Mouse (Mus musculus) cerebellum, adult 2 months (tissue): ENCODE measurements around the gene E2f8. TPM values are rescaled to one million over a fixed set of nuclear protein-coding genes. Genes with fewer than 3 reads are reported as not detected.

Source experiments
- DNase-seq, 2 experiments: peaks; one replicate each; pipeline ENCODE4 v3.0.0; 2021
- H3K27ac ChIP-seq: fragments of 200-500 bp; 2 replicates; pipeline ENCODE4 v1.5.1; 2012; ENCODE audit warnings: low read length, control low read depth, inconsistent platforms; ENCODE audit not compliant: insufficient read depth
- H3K27me3 ChIP-seq: fragments of 200-500 bp; 2 replicates; pipeline ENCODE4 v1.6.1; 2012; ENCODE audit warnings: inconsistent platforms, mild to moderate bottlenecking, low read length, moderate library complexity; ENCODE audit not compliant: control insufficient read depth, insufficient read depth
- H3K4me1 ChIP-seq: fragments of 200-500 bp; 2 replicates; pipeline ENCODE4 v1.6.1; 2011; ENCODE audit warnings: low read length; ENCODE audit not compliant: control insufficient read depth, insufficient read depth
- H3K4me3 ChIP-seq: fragments of 200-500 bp; replicated peaks from 2 replicates; pipeline ENCODE3; 2011; ENCODE audit warnings: mild to moderate bottlenecking, low read depth, low read length, control low read depth; ENCODE audit not compliant: insufficient read depth
- CTCF ChIP-seq: fragments of 200-500 bp; IDR thresholded peaks from 2 replicates; pipeline ENCODE4 v1.5.1; 2011; ENCODE audit warnings: low read depth, mild to moderate bottlenecking, control low read depth, low read length, moderate library complexity, borderline replicate concordance; ENCODE audit not compliant: insufficient read depth
- POLR2A ChIP-seq: fragments of 200-500 bp; IDR thresholded peaks from 2 replicates; pipeline ENCODE4 v1.6.1; 2011; ENCODE audit warnings: low read length, control low read depth, borderline replicate concordance; ENCODE audit not compliant: insufficient read depth
- WGBS: fragments of 180-500 bp; shearing (Covaris S2); methylation state at CpG from one replicate; pipeline ENCODE4 v1.1.7; 2018; 5-methylcytosine and 5-hydroxymethylcytosine counted together
- polyA plus RNA-seq: library from polyadenylated mRNA; depleted of rRNA; stranded (reverse); fragments of >200 nt; gene quantifications from 2 replicates; pipeline ENCODE4 v1.2.3, GENCODE M21; 2012

The E2f8 gene
- polyA plus RNA-seq, 1 experiment = 0.10 TPM

DNA sequence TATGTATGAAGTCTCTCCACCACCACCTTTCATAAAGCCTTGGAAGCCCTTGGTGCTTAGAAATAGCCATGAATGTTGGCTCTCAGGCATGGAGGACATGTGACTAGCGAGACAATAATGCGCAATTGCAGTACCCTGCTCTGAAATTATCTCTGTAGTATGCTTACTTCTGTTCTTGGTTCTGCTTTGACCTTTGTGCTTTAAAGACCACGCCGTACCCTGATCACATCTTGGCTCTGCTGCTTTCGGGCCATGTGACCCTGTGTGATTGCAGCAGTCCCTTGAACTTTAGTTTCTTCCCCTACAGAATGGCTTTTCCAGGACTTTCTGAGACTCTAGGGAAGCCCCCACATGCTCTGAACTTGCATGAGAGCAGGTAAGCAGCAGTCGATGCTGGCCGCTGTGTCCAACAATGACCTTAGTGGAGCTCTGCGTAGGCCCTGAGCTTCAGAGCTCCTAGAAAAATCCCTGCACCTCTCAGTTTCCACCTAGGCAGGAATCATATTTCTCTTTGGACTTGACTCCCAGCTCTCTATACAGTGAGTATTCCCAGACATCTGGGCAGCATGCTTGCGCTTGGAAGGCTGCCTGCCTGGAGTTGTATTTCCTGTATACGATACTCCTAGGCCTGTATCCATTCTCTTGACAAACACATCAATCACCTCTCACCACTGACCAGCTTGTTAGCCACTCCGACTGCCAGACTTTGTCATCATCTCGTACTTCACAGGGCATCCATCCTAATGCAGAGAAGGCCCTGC lies 36.0 kb downstream of the E2f8 start:
- Histone ChIP-seq H3K27ac (no peak overlapping the region), H3K27me3 (no peaks in the 10 kb centered on the region), H3K4me3 (no peak overlapping the region), H3K4me1 (peaks cover 6% of the 10 kb centered on the region)
- TF ChIP-seq CTCF (no peak), POLR2A (no peak)
- WGBS = 93% methylated on average over 12 of the region's 12 CpGs
- no peak for DNase-seq

- WGBS = 86% methylated on average over 5 of the region's 5 CpGs
- Histone ChIP-seq H3K4me3 (no peak overlapping the region), H3K4me1 (peaks cover 6% of the 10 kb centered on the region), H3K27ac (no peak overlapping the region), H3K27me3 (no peaks in the 10 kb centered on the region)
- TF ChIP-seq POLR2A (no peak), CTCF (no peak)
- no peak for DNase-seq
Observed at GRCm38 (mm10) chr7:48843541-48843940, 37.9 kb downstream of the E2f8 start.

DNA sequence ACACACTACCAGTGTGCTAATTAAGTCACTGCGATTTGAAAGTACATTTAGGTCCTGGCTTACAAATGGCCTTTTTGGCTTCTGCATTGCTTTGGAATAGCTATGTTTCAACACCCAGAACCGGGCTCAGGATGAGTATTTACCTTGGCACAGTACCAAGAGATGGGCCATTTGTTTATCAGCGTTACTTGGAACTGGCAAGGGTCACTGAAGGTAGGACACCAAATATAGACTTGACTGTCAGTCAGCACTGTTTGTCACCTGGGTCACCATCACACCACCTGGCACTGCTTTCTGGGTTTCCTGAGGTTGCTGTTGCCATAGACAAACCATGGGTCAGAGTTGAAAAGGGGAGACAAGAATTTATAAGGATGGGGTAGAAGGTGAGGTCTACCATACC lies 39.0 kb downstream of the E2f8 start:
- Histone ChIP-seq H3K27me3 (no peaks in the 10 kb centered on the region), H3K27ac (no peak overlapping the region), H3K4me3 (no peak overlapping the region), H3K4me1 (peaks cover 6% of the 10 kb centered on the region)
- DNase-seq = peak in 1 of 2 experiments; percentile 24
- 18% methylated on average over 3 of the region's 3 CpGs for WGBS
- TF ChIP-seq CTCF (no peak), POLR2A (no peak)

DNA sequence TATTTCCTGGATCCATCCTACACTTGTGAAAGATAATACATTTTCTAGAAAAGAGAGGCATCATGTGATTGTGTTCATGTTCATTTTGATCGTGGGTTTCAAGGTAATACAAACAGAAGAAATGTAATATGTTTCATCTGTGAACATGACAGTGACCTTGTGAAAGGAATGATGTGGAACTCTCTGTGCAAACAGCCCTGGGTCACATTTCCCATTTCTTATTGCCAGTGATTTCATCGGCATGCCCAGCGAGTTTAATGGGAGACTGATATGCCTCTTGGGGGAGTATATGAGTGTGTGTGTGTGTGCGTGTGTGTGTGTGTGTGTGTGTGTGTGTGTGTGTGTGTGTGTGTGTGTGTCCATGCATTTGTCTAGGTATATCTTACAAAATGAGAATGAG lies 39.9 kb downstream of the E2f8 start:
- 84% methylated on average over 4 of the region's 4 CpGs for WGBS
- no peaks in the 10 kb centered on the region for H3K27me3 ChIP-seq
- H3K27ac ChIP-seq = no peak overlapping the region

DNA sequence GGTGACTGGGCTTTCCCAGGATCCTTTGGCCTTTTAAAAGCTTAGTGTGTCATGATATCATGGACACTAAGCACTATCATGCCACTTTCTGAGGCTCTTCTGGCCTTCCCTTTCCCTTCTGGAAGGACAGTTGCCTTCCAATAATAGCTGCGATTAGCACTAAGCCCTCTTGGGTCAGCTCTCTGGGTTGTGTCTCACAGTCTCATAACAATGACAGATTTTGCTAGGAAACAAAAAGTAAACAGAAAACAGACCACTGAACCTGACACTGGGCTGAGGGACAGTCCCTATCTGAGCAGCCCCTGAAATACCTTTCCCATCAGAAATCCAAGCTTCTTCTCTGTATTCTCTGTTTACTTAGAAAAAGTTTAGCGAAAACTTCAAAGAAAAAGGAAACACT lies 40.9 kb downstream of the E2f8 start:
- no peak overlapping the region for H3K27ac ChIP-seq
- H3K4me1 ChIP-seq = peaks cover 6% of the 10 kb centered on the region
- DNase-seq = no peak
- no peak overlapping the region for H3K4me3 ChIP-seq
- no peak for TF ChIP-seq POLR2A
- TF ChIP-seq CTCF = no peak
- no peaks in the 10 kb centered on the region for H3K27me3 ChIP-seq
- 92% methylated on average over 2 of the region's 2 CpGs for WGBS

More for the DNA sequence above, 39.9 kb downstream of the E2f8 start:
- TF ChIP-seq POLR2A = no peak
- TF ChIP-seq CTCF = no peak
- DNase-seq = no peak
- H3K4me3 ChIP-seq = no peak overlapping the region
- peaks cover 6% of the 10 kb centered on the region for H3K4me1 ChIP-seq

- TF ChIP-seq CTCF (no peak), POLR2A (no peak)
- DNase-seq = no peak
- H3K4me3 ChIP-seq = no peak overlapping the region
- H3K27ac ChIP-seq = no peak overlapping the region
- WGBS = 70% methylated on average over 2 of the region's 2 CpGs
- no peaks in the 10 kb centered on the region for H3K27me3 ChIP-seq
- H3K4me1 ChIP-seq = peaks cover 6% of the 10 kb centered on the region
Observed at GRCm38 (mm10) chr7:48838434-48838833, 43.0 kb downstream of the E2f8 start.

- H3K27me3 ChIP-seq = no peaks in the 10 kb centered on the region
- no peak overlapping the region for H3K27ac ChIP-seq
Observed at GRCm38 (mm10) chr7:48836949-48837348, 44.4 kb downstream of the E2f8 start.

GRCm38 (mm10) chr7:48834989-48835626 lies 46.3 kb downstream of the E2f8 start:
- no peak for DNase-seq
- 61% methylated on average over 12 of the region's 12 CpGs for WGBS
- Histone ChIP-seq H3K4me1 (no peaks in the 10 kb centered on the region), H3K27me3 (no peaks in the 10 kb centered on the region), H3K27ac (no peak overlapping the region), H3K4me3 (no peak overlapping the region)
- TF ChIP-seq CTCF (no peak), POLR2A (no peak)

More at GRCm38 (mm10) chr7:48836949-48837348, 44.4 kb downstream of the E2f8 start:
- H3K4me1 ChIP-seq = no peaks in the 10 kb centered on the region; the same call in 1 of the 2 replicates
- DNase-seq = no peak
- no peak for TF ChIP-seq POLR2A
- no peak for TF ChIP-seq CTCF
- WGBS = 73% methylated on average over 6 of the region's 6 CpGs
- no peak overlapping the region for H3K4me3 ChIP-seq
